Mouse (Mus musculus) MEL (cell line): Measurements from ENCODE around the gene Cyth4. TPM values are rescaled to one million over a fixed set of nuclear protein-coding genes. Genes with fewer than 3 reads are reported as not detected.

Source experiments
- DNase-seq: peaks from one replicate; pipeline ENCODE4 v3.0.0; 2011; ENCODE audit warnings: low read depth, low spot score
- H3K27ac ChIP-seq: 2 replicates; pipeline ENCODE4 v1.5.1; 2012; ENCODE audit warnings: low read depth, mild to moderate bottlenecking, control low read depth, low read length, moderate library complexity; ENCODE audit not compliant: control insufficient read depth
- H3K27me3 ChIP-seq, 2 experiments: fragments of 150-350 bp in 1 of 2; sonication (generic) in 1 of 2; 2 replicates each; pipeline ENCODE4 v1.6.1; 2012; ENCODE audit warnings: low read length in 2 of 2, mild to moderate bottlenecking in 2 of 2, improper control_type of control experiment in 1 of 2, moderate library complexity in 1 of 2; ENCODE audit not compliant: insufficient read depth in 2 of 2, control insufficient read depth in 1 of 2
- H3K36me3 ChIP-seq, 2 experiments: 2 replicates each; pipeline ENCODE4 v1.6.1; 2012 to 2014; ENCODE audit warnings: low read length in 2 of 2, improper control_type of control experiment in 1 of 2, inconsistent platforms in 1 of 2, mild to moderate bottlenecking in 1 of 2; ENCODE audit not compliant: insufficient read depth in 2 of 2, control insufficient read depth in 1 of 2
- H3K4me1 ChIP-seq, 2 experiments: fragments of 150-350 bp in 1 of 2; sonication (generic) in 1 of 2; 2 replicates each; pipeline ENCODE4 v1.6.1; 2012; ENCODE audit warnings: low read length in 2 of 2, improper control_type of control experiment in 1 of 2, mild to moderate bottlenecking in 1 of 2; ENCODE audit not compliant: insufficient read depth in 2 of 2, control insufficient read depth in 1 of 2
- H3K4me3 ChIP-seq, 2 experiments: fragments of 150-350 bp in 1 of 2; sonication (generic) in 1 of 2; 2 replicates each; pipeline ENCODE4 v1.5.1; 2012; ENCODE audit warnings: low read depth in 2 of 2, low read length in 2 of 2, mild to moderate bottlenecking in 2 of 2, moderate library complexity in 2 of 2, control low read depth in 1 of 2, improper control_type of control experiment in 1 of 2; ENCODE audit not compliant: control insufficient read depth in 1 of 2, insufficient read depth in 1 of 2
- H3K79me2 ChIP-seq: 2 replicates; pipeline ENCODE4 v1.6.1; 2012; ENCODE audit warnings: mild to moderate bottlenecking, low read length, moderate library complexity; ENCODE audit not compliant: control insufficient read depth, poor library complexity, insufficient read depth
- H3K9ac ChIP-seq: 2 replicates; pipeline ENCODE4 v1.6.1; 2012; ENCODE audit warnings: low read depth, mild to moderate bottlenecking, control low read depth, low read length, moderate library complexity; ENCODE audit not compliant: control insufficient read depth, poor library complexity, severe bottlenecking
- H3K9me3 ChIP-seq: fragments of 150-350 bp; sonication (generic); replicated peaks from 2 replicates; pipeline ENCODE4 v1.6.1; 2012; ENCODE audit warnings: mild to moderate bottlenecking, low read length, improper control_type of control experiment, moderate library complexity; ENCODE audit not compliant: insufficient read depth
- CHD1 ChIP-seq: IDR thresholded peaks from 2 replicates; pipeline ENCODE4 v1.6.1; 2012; ENCODE audit warnings: low read depth, mild to moderate bottlenecking, inconsistent platforms, low read length, improper control_type of control experiment
- CHD2 ChIP-seq: IDR thresholded peaks from 2 replicates; pipeline ENCODE4 v1.6.1; 2011; ENCODE audit warnings: low read length, improper control_type of control experiment
- EP300 ChIP-seq, 2 experiments: IDR thresholded peaks; 2 replicates each; pipeline ENCODE4 v1.6.1; 2011; ENCODE audit warnings: improper control_type of control experiment in 2 of 2, low read length in 2 of 2, low read depth in 1 of 2, mild to moderate bottlenecking in 1 of 2
- ETS1 ChIP-seq: IDR thresholded peaks from 2 replicates; pipeline ENCODE4 v1.6.1; 2012; ENCODE audit warnings: low read depth, mild to moderate bottlenecking, inconsistent platforms, low read length, improper control_type of control experiment, moderate library complexity
- GABPA ChIP-seq: IDR thresholded peaks from 2 replicates; pipeline ENCODE4 v1.6.1; 2012; ENCODE audit warnings: low read depth, mild to moderate bottlenecking, inconsistent platforms, low read length, improper control_type of control experiment, moderate library complexity
- HCFC1 ChIP-seq: IDR thresholded peaks from 2 replicates; pipeline ENCODE4 v1.6.1; 2012; ENCODE audit warnings: low read depth, mild to moderate bottlenecking, inconsistent platforms, low read length, improper control_type of control experiment, moderate library complexity
- MAFK ChIP-seq: IDR thresholded peaks from 2 replicates; pipeline ENCODE4 v1.6.1; 2011; ENCODE audit warnings: low read depth, mild to moderate bottlenecking, low read length, improper control_type of control experiment, borderline replicate concordance
- MEF2A ChIP-seq: IDR thresholded peaks from 2 replicates; pipeline ENCODE4 v1.6.1; 2014; ENCODE audit warnings: low read depth, mild to moderate bottlenecking, inconsistent platforms, low read length, improper control_type of control experiment; ENCODE audit not compliant: poor library complexity, insufficient replicate concordance, severe bottlenecking; ENCODE audit errors: extremely low read depth
- MYB ChIP-seq: IDR thresholded peaks from 2 replicates; pipeline ENCODE4 v1.6.1; 2011; ENCODE audit warnings: mild to moderate bottlenecking, low read depth, low read length, improper control_type of control experiment
- MYC ChIP-seq: IDR thresholded peaks from 2 replicates; pipeline ENCODE4 v1.6.1; 2011; ENCODE audit warnings: low read depth, mild to moderate bottlenecking, low read length, improper control_type of control experiment, moderate library complexity
- RAD21 ChIP-seq: IDR thresholded peaks from 2 replicates; pipeline ENCODE4 v1.6.1; 2011; ENCODE audit warnings: mild to moderate bottlenecking, low read depth, low read length, improper control_type of control experiment
- RCOR1 ChIP-seq: IDR thresholded peaks from 2 replicates; pipeline ENCODE4 v1.6.1; 2012; ENCODE audit warnings: low read depth, mild to moderate bottlenecking, inconsistent platforms, low read length, improper control_type of control experiment
- SIN3A ChIP-seq: IDR thresholded peaks from 2 replicates; pipeline ENCODE4 v1.6.1; 2012; ENCODE audit warnings: low read length, improper control_type of control experiment, inconsistent platforms
- SMC3 ChIP-seq: IDR thresholded peaks from 2 replicates; pipeline ENCODE4 v1.6.1; 2011; ENCODE audit warnings: low read depth, low read length, improper control_type of control experiment
- TAL1 ChIP-seq: IDR thresholded peaks from 2 replicates; pipeline ENCODE4 v1.6.1; 2012; ENCODE audit warnings: mild to moderate bottlenecking, inconsistent platforms, low read length, moderate library complexity, mixed read lengths
- TBP ChIP-seq: IDR thresholded peaks from 2 replicates; pipeline ENCODE4 v1.8.0; 2011; ENCODE audit warnings: low read depth, low read length, improper control_type of control experiment
- TCF12 ChIP-seq: IDR thresholded peaks from 2 replicates; pipeline ENCODE4 v1.6.1; 2014; ENCODE audit warnings: low read depth, mild to moderate bottlenecking, inconsistent platforms, low read length, improper control_type of control experiment, moderate library complexity
- USF1 ChIP-seq: IDR thresholded peaks from 2 replicates; pipeline ENCODE4 v1.6.1; 2014; ENCODE audit warnings: low read depth, mild to moderate bottlenecking, inconsistent platforms, low read length, improper control_type of control experiment, moderate library complexity
- ZMIZ1 ChIP-seq: IDR thresholded peaks from 2 replicates; pipeline ENCODE4 v1.6.1; 2012; ENCODE audit warnings: low read depth, mild to moderate bottlenecking, inconsistent platforms, low read length, improper control_type of control experiment, moderate library complexity
- polyA plus RNA-seq, 2 experiments: library from polyadenylated mRNA; stranded (reverse) in 1 of 2; unstranded in 1 of 2; fragments of >175 nt in 1 of 2; fragments of >200 nt in 1 of 2; gene quantifications; 2 replicates each; pipeline versions ENCODE4 v1.2.1 to v1.2.4; 2012; ENCODE audit warnings: low replicate concordance in 2 of 2, low read depth in 1 of 2; ENCODE audit not compliant: insufficient read length in 2 of 2, insufficient read depth in 1 of 2, missing spikeins in 1 of 2
- total RNA-seq: library from RNA; depleted of rRNA; stranded (reverse); fragments of 300-350 nt; gene quantifications from 2 replicates; pipeline ENCODE4 v1.2.3, GENCODE M21; 2012; rRNA removed

The Cyth4 gene
- total and polyA plus RNA-seq, 3 experiments: 8.7 to 23.5 TPM; not detected in 1

GRCm38 (mm10) chr15:78669221-78669871 is 72.5 kb downstream of the Cyth4 start:
- Histone ChIP-seq H3K9ac (no peak overlapping the region), H3K4me3 (no peak overlapping the region), H3K79me2 (no peaks in the 10 kb centered on the region), H3K27ac (no peak overlapping the region), H3K27me3 (no peaks in the 10 kb centered on the region), H3K36me3 (no peaks in the 10 kb centered on the region), H3K9me3 (no peaks in the 10 kb centered on the region), H3K4me1 (peaks cover 0 to 3% of the 10 kb centered on the region in 2 experiments; a peak in 1 of 4 replicates)
- TF ChIP-seq TBP: no peak
- TF ChIP-seq TCF12: no peak
- TF ChIP-seq SMC3: no peak
- TF ChIP-seq RCOR1: no peak
- TF ChIP-seq MYC: no peak
- no peak for TF ChIP-seq RAD21
- no peak for TF ChIP-seq MYB
- TF ChIP-seq CHD2: no peak
- TF ChIP-seq ZMIZ1: no peak
- TF ChIP-seq GABPA: no peak
- TF ChIP-seq MEF2A: no peak
- TF ChIP-seq SIN3A: no peak
- DNase-seq: no peak

- no peak overlapping the region for H3K9ac ChIP-seq
- TF ChIP-seq MYB: no peak
- no peak for TF ChIP-seq USF1
- TF ChIP-seq CHD1: no peak
- TF ChIP-seq HCFC1: no peak
- no peak for TF ChIP-seq EP300 (IDR thresholded peaks at IDR 0.05; ENCODE audit: low read depth in 1 of 2, low read length in 2 of 2)
- TF ChIP-seq RCOR1: no peak
- no peak for TF ChIP-seq TAL1
- no peak for TF ChIP-seq SIN3A
- TF ChIP-seq MAFK: no peak
- TF ChIP-seq ETS1: no peak
- H3K79me2 ChIP-seq: no peaks in the 10 kb centered on the region
- H3K4me1 ChIP-seq: peaks cover 0 to 3% of the 10 kb centered on the region in 2 experiments; a peak in 1 of 4 replicates
- no peaks in the 10 kb centered on the region for H3K36me3 ChIP-seq
- H3K27me3 ChIP-seq: no peaks in the 10 kb centered on the region
- no peak overlapping the region for H3K4me3 ChIP-seq
- no peaks in the 10 kb centered on the region for H3K9me3 ChIP-seq
- no peak for DNase-seq
- no peak overlapping the region for H3K27ac ChIP-seq
These were observed 73.5 kb downstream of the Cyth4 start for GRCm38 (mm10) chr15:78670341-78670740.

Other genes with a start within 250 kb of the Cyth4 start
- 4.1 and 4.7 TPM in 2 replicates for gene Tex33, start 201.1 kb upstream of the Cyth4 start, total RNA-seq
- gene Tex33, start 201.1 kb upstream of the Cyth4 start, polyA plus RNA-seq: 1 to 10 TPM in 1 of 2 experiments, not detected in 1; 4.3 TPM
- gene Tst, start 191.1 kb upstream of the Cyth4 start, total RNA-seq: 34.8 and 36.3 TPM in 2 replicates
- 10 to 100 TPM in 1 of 2 experiments, not detected in 1; 29.5 TPM for gene Tst, start 191.1 kb upstream of the Cyth4 start, polyA plus RNA-seq
- 38.6 and 38.7 TPM in 2 replicates for gene Mpst, start 190.6 kb upstream of the Cyth4 start, total RNA-seq
- gene Mpst, start 190.6 kb upstream of the Cyth4 start, polyA plus RNA-seq: 10 to 100 TPM in 1 of 2 experiments, not detected in 1; 86.7 TPM
- not detected in 2 replicates for gene Kctd17, start 168.5 kb upstream of the Cyth4 start, total RNA-seq
- gene Kctd17, start 168.5 kb upstream of the Cyth4 start, polyA plus RNA-seq: not detected
- 0.12 and 0.33 TPM in 2 replicates for gene Tmprss6, start 128.4 kb upstream of the Cyth4 start, total RNA-seq
- under 1 TPM in 1 of 2 experiments, not detected in 1; 0.11 TPM for gene Tmprss6, start 128.4 kb upstream of the Cyth4 start, polyA plus RNA-seq
- gene Il2rb, start 101.8 kb upstream of the Cyth4 start, total RNA-seq: 0.04 TPM in 1 of 2 replicates, not detected in the other
- not detected for gene Il2rb, start 101.8 kb upstream of the Cyth4 start, polyA plus RNA-seq
- gene C1qtnf6, start 65.6 kb upstream of the Cyth4 start, total RNA-seq: 0.15 and 0.20 TPM in 2 replicates
- 1 to 10 TPM in 1 of 2 experiments, not detected in 1; 1.3 TPM for gene C1qtnf6, start 65.6 kb upstream of the Cyth4 start, polyA plus RNA-seq
- not detected in 2 replicates for gene Sstr3, start 52.4 kb upstream of the Cyth4 start, total RNA-seq
- not detected for gene Sstr3, start 52.4 kb upstream of the Cyth4 start, polyA plus RNA-seq
- gene Rac2, start 24.3 kb upstream of the Cyth4 start, total RNA-seq: 257 and 268 TPM in 2 replicates
- gene Rac2, start 24.3 kb upstream of the Cyth4 start, polyA plus RNA-seq: 100 to 1,000 TPM; 772 to 881 TPM
- gene Elfn2, start 121.7 kb downstream of the Cyth4 start, total RNA-seq: 0.04 and 0.49 TPM in 2 replicates
- gene Elfn2, start 121.7 kb downstream of the Cyth4 start, polyA plus RNA-seq: under 1 TPM in 1 of 2 experiments, not detected in 1; 0.15 TPM
- 11.5 and 17.8 TPM in 2 replicates for gene Mfng, start 176.4 kb downstream of the Cyth4 start, total RNA-seq
- 10 to 100 TPM in 1 of 2 experiments, not detected in 1; 27.1 TPM for gene Mfng, start 176.4 kb downstream of the Cyth4 start, polyA plus RNA-seq
- not detected in 2 replicates for gene Card10, start 206.0 kb downstream of the Cyth4 start, total RNA-seq
- gene Card10, start 206.0 kb downstream of the Cyth4 start, polyA plus RNA-seq: not detected
- 0.04 TPM in 1 of 2 replicates, not detected in the other for gene Cdc42ep1, start 245.6 kb downstream of the Cyth4 start, total RNA-seq
- 1 to 10 TPM in 1 of 2 experiments, not detected in 1; 1.7 TPM for gene Cdc42ep1, start 245.6 kb downstream of the Cyth4 start, polyA plus RNA-seq